Mouse (Mus musculus) neural tube, embryonic 14.5 days (tissue): ENCODE results near the gene Pabpn1l. TPM values are rescaled to one million over a fixed set of nuclear protein-coding genes. Genes with fewer than 3 reads are reported as not detected.
"Not testable (repeated sequence)": the region's sequence is repeated elsewhere in the genome, so short reads cannot be mapped to it uniquely, and the experiment has no call there.

ENCODE experiments used
- ATAC-seq: fragments of 200-750 bp; cut with Nextera tagmentation; 2 replicates; pipeline ENCODE4 v1.8.0; 2017; ENCODE audit warnings: low read depth, mild to moderate bottlenecking, moderate TSS enrichment, moderate library complexity
- H3K27ac ChIP-seq: fragments of 300-500 bp; sonication (generic); 2 replicates; pipeline ENCODE4 v1.5.1; 2014; ENCODE audit warnings: low read depth, mild to moderate bottlenecking, control low read depth, low read length, moderate library complexity, mixed read lengths
- H3K27me3 ChIP-seq: fragments of 300-500 bp; sonication (generic); 2 replicates; pipeline ENCODE4 v1.6.1; 2014; ENCODE audit warnings: low read length; ENCODE audit not compliant: control insufficient read depth, insufficient read depth
- H3K36me3 ChIP-seq: fragments of 300-500 bp; sonication (generic); 2 replicates; pipeline ENCODE4 v1.6.1; 2014; ENCODE audit warnings: low read length, mixed read lengths; ENCODE audit not compliant: control insufficient read depth, insufficient read depth
- H3K4me1 ChIP-seq: fragments of 300-500 bp; sonication (generic); 2 replicates; pipeline ENCODE4 v1.6.1; 2014; ENCODE audit warnings: low read length; ENCODE audit not compliant: control insufficient read depth, insufficient read depth
- H3K4me2 ChIP-seq: fragments of 300-500 bp; sonication (generic); 2 replicates; pipeline ENCODE4 v1.6.1; 2014; ENCODE audit warnings: mild to moderate bottlenecking, low read depth, low read length, control low read depth
- H3K4me3 ChIP-seq: fragments of 300-500 bp; sonication (generic); 2 replicates; pipeline ENCODE4 v1.5.1; 2014; ENCODE audit warnings: low read depth, low read length, control low read depth, mixed read lengths
- H3K9ac ChIP-seq: fragments of 300-500 bp; sonication (generic); replicated peaks from 2 replicates; pipeline ENCODE4 v1.6.1; 2014; ENCODE audit warnings: low read depth, mild to moderate bottlenecking, control low read depth, low read length, mixed read lengths
- H3K9me3 ChIP-seq: fragments of 300-500 bp; sonication (generic); 2 replicates; pipeline ENCODE4 v1.6.1; 2016; ENCODE audit warnings: low read length; ENCODE audit not compliant: control insufficient read depth
- WGBS: fragments of 180-500 bp; shearing (Covaris S2); extraction: QIAGEN DNeasy Blood & Tissue Kit; methylation state at CpG from one replicate; pipeline ENCODE4 v1.1.7; 2014; 5-methylcytosine and 5-hydroxymethylcytosine counted together
- polyA plus RNA-seq: library from polyadenylated mRNA; unstranded; fragments of >200 nt; fragmentation: Nextera tagmentation; extraction: Ambion mirVana; gene quantifications from 2 replicates; pipeline ENCODE4 v1.2.1, GENCODE M21; 2014

Gene Pabpn1l
- polyA plus RNA-seq, 1 experiment from 2014 or later = not detected

DNA sequence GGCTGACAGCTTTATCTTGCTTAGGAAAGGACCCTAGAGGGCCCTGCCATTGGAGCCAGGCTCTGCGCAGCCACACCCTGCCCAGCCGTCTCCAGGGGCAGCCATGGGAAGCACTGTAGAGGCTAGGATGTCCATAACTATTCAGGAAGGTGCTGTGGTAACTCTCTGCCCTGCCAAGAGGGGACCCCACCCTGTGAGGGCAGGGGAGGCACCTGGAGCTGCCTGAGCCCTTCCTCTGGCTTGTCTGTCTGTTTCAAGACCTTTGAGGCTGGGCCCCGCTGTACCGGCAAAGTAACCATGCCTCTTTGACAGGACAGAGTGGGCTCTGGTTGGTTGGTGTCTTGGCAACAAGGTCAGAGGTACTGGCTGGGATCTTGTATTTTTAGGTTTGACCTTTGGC lies 18.3 kb upstream of the Pabpn1l start:
- ATAC-seq = no peak
- Histone ChIP-seq H3K4me1 (0 out of 2 replicates have a peak, but pooled peaks cover 4% of the 10 kb centered on the region), H3K27me3 (no peaks in the 10 kb centered on the region), H3K9ac (no peak overlapping the region), H3K36me3 (peaks cover 28% of the 10 kb centered on the region), H3K4me3 (no peak overlapping the region), H3K9me3 (no peaks in the 10 kb centered on the region), H3K4me2 (no peak overlapping the region), H3K27ac (no peak overlapping the region)
- 81% methylated on average over 4 of the region's 4 CpGs for WGBS

DNA sequence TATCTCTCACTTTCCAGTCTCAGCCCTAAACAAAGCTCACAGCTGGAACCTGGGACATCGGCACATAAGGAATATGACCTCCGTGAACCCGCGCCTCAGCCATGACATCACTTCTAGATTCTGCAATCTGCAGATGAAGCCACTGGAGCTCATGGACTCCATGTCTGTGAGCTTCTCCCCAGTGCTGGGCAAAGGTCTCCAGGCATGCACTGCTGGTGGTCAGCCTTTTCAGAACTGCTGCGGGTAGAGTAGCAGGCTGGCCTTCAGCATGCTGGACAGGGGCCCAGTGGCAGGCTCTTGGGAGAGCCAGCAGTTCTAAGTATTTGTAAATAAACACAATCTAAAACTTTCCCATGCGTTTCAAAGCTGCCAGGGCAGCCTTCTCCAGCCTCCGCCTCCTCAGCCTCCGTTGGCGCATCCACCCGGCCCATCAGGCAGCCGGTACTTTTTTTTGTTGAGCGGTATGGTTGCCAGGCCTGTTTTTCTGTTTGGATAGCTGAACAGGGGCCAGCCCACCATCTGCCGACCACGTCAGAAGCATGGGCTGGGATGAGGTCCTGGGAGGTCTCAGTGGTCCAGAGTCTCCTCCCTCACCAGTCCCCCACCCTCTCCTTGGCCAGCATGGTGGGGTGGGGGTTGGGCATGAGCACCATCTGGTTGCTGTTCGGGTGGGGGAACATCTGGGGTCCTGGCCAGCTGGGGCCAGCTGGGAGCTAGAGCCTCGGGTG lies 17.1 kb upstream of the Pabpn1l start:
- no peak overlapping the region for H3K27ac ChIP-seq
- H3K4me1 ChIP-seq = 0 out of 2 replicates have a peak, but pooled peaks cover 4% of the 10 kb centered on the region
- peak; percentile 63; the same call in 1 of the 2 replicates for ATAC-seq
- WGBS = 44% methylated on average over 16 of the region's 16 CpGs
- no peak overlapping the region for H3K4me3 ChIP-seq
- H3K27me3 ChIP-seq = no peaks in the 10 kb centered on the region
- no peak overlapping the region for H3K4me2 ChIP-seq
- H3K36me3 ChIP-seq = peaks cover 38% of the 10 kb centered on the region
- no peak overlapping the region for H3K9ac ChIP-seq
- no peaks in the 10 kb centered on the region for H3K9me3 ChIP-seq

DNA sequence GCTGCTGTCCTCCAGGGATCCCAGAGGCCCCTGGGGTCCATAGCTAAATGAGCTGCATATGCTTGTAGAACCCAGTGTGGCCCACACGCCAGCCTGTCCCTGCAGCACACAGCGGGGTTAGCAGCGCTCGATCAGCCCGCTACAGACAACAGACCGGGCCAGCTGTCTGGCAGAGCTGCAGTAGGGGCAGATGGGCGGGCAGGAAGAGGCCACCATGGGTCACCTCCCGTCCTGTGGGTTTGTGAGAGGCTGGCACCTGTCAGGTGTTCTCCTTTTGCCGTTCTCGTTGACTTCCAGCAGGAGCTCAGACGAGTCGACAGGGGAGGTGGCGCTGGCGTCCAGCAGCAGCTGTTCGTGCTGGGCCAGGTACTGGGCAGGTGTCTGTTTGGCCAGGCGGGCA lies 16.1 kb upstream of the Pabpn1l start:
- H3K9ac ChIP-seq = no peak overlapping the region
- no peak for ATAC-seq
- peaks cover 45% of the 10 kb centered on the region for H3K36me3 ChIP-seq
- no peaks in the 10 kb centered on the region for H3K27me3 ChIP-seq
- no peak overlapping the region for H3K4me2 ChIP-seq
- 69% methylated on average over 16 of the region's 16 CpGs for WGBS
- H3K27ac ChIP-seq = 0 out of 2 replicates have a peak overlapping the region, but pooled peaks have one; percentile 2
- H3K4me1 ChIP-seq = 0 out of 2 replicates have a peak, but pooled peaks cover 4% of the 10 kb centered on the region
- no peaks in the 10 kb centered on the region for H3K9me3 ChIP-seq
- H3K4me3 ChIP-seq = no peak overlapping the region

DNA sequence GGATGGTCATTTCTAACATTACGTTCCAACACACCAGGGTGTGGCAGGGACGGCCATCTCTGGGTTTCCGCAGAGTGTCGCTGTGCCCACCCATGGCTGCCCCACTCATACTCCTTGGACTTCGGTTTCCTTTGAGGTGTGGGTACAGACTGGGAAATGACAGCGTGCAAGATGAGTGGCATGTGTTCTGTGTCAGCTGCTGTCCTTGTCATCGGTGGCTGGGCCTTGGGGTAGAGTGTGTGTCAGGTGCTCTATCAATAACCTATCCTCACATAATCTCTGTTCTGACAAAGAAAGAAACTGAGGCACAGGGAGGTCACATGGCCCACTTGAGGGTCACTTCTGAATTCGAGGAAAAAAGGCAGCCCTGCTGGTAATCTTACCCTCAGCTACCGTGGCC lies 14.7 kb upstream of the Pabpn1l start:
- Histone ChIP-seq H3K27me3 (no peaks in the 10 kb centered on the region), H3K4me3 (no peak overlapping the region), H3K27ac (no peak overlapping the region), H3K36me3 (peaks cover 42% of the 10 kb centered on the region), H3K4me2 (no peak overlapping the region), H3K9ac (no peak overlapping the region), H3K9me3 (no peaks in the 10 kb centered on the region), H3K4me1 (0 out of 2 replicates have a peak, but pooled peaks cover 4% of the 10 kb centered on the region)
- ATAC-seq = no peak
- 84% methylated on average over 9 of the region's 9 CpGs for WGBS

DNA sequence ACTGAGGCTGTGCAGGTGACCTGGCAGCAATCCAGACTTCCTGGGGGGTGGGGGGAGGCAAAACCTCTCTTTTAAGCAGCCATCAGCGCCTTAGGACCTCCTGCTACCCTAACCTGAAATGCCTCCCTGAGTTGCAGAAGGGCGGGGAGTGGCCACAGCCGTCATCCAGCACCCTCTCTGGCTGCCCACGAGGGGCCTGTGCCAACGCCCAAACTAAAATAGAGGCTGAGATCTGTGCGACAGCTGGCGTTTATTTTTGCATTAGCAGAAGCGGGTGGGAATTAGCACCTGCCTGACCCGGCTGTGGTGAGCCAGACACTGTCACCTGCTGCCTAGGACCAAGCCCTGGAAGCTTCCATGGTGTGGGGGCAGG lies 14.2 kb upstream of the Pabpn1l start:
- H3K4me1 ChIP-seq = 0 out of 2 replicates have a peak, but pooled peaks cover 4% of the 10 kb centered on the region
- no peak for ATAC-seq
- H3K9me3 ChIP-seq = no peaks in the 10 kb centered on the region
- H3K27ac ChIP-seq = no peak overlapping the region
- no peaks in the 10 kb centered on the region for H3K27me3 ChIP-seq
- 71% methylated on average over 9 of the region's 9 CpGs for WGBS
- H3K4me2 ChIP-seq = no peak overlapping the region
- H3K9ac ChIP-seq = no peak overlapping the region
- H3K36me3 ChIP-seq = peaks cover 42% of the 10 kb centered on the region
- no peak overlapping the region for H3K4me3 ChIP-seq

DNA sequence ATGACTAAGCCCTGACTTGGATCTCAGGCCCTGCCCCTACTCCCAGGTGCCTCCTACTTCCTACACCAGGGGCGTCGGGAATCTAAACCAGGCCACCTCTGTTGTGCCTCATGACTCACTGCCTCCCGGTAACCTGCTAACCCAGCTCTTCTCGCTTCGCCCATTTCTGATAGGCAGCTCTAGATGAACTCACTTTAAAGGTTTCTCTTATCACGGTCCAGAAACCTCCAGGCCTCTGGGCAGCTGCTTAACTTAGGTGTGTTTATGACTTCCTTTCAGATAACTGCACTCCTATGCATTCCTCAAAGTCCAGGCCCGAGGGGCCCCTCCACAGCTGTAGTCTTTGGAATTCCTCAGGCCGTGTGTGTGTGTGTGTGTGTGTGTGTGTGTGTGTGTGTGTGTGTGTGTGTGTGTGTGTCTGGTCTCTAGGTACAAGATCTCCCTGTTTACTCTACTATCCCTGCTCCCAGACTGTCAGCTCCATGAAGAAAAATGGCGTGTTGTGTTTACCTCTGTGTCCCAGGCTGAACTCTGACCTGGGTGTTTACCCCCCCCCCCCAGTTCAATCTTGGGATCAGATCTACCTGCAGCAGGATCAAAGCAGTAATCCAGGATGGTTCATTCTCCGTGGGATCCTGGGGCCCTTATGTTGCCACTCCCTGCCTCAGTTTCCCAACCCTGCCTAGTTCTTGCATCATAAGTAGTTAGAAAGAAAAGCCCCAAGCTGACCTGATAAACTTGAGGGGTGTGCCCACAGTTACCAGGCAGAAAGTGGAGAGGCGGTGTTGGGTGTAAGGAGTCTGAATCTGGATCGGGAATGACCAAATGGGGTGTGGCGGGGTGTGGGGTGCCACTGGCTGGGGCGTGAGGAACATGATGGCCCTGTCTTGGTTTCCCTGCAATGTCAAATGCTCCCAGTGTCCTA lies 13.6 kb upstream of the Pabpn1l start:
- WGBS = 78% methylated on average over 14 of the region's 14 CpGs
- H3K4me2 ChIP-seq = no peak overlapping the region

DNA sequence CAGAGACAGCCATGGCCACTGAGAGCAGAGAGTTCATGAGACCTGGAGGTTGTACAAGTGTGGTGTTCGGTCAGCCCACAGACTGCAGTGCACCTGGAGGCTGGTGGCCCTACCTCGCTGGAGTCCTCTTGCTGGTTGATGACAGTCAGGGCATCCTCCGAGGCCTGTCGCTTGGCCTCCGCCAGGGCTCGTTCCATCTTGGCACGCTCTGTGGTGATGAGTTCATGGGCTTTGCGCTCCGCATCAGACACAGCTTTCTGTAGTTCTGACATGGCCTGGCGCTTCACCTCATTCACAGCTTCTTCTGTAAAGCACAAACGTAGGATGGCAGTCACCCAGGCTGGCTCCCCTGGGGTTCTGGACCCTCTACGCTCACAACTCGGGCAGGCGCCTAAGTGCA lies 10.7 kb upstream of the Pabpn1l start:
- no peaks in the 10 kb centered on the region for H3K27me3 ChIP-seq
- H3K4me3 ChIP-seq = no peak overlapping the region
- no peak for ATAC-seq
- no peak overlapping the region for H3K4me2 ChIP-seq
- H3K27ac ChIP-seq = no peak overlapping the region
- H3K9ac ChIP-seq = no peak overlapping the region
- no peaks in the 10 kb centered on the region for H3K4me1 ChIP-seq
- H3K36me3 ChIP-seq = peaks cover 42% of the 10 kb centered on the region
- WGBS = 92% methylated on average over 14 of the region's 14 CpGs
- no peaks in the 10 kb centered on the region for H3K9me3 ChIP-seq

More for the DNA sequence above, 13.6 kb upstream of the Pabpn1l start:
- ATAC-seq = no peak
- Histone ChIP-seq H3K27ac (no peak overlapping the region), H3K4me1 (0 out of 2 replicates have a peak, but pooled peaks cover 4% of the 10 kb centered on the region), H3K27me3 (no peaks in the 10 kb centered on the region), H3K9ac (no peak overlapping the region), H3K9me3 (no peaks in the 10 kb centered on the region), H3K36me3 (peaks cover 39% of the 10 kb centered on the region), H3K4me3 (no peak overlapping the region)

DNA sequence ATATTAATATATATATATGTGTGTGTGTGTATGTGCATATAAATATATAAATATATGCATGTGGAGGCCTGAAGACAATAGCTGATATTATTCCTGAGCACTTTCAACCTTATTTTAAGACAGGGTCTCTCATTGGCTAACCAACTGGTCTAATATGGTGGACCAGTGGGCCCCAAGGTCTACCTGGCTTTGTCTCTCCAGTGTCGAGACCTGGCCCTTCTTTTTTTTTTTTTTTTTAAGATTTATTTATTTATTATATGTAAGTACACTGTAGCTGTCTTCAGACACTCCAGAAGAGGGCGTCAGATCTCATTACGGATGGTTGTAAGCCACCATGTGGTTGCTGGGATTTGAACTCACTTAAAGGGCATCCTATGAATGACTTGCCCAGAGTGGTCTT lies 9.6 kb upstream of the Pabpn1l start:
- not testable (repeated sequence) for H3K4me2 ChIP-seq, H3K9ac ChIP-seq, H3K27ac ChIP-seq, ATAC-seq, H3K27me3 ChIP-seq, H3K4me3 ChIP-seq, H3K9me3 ChIP-seq, H3K4me1 ChIP-seq
- H3K36me3 ChIP-seq = peaks cover 35% of the 10 kb centered on the region
- 75% methylated on average over 3 of the region's 3 CpGs for WGBS

DNA sequence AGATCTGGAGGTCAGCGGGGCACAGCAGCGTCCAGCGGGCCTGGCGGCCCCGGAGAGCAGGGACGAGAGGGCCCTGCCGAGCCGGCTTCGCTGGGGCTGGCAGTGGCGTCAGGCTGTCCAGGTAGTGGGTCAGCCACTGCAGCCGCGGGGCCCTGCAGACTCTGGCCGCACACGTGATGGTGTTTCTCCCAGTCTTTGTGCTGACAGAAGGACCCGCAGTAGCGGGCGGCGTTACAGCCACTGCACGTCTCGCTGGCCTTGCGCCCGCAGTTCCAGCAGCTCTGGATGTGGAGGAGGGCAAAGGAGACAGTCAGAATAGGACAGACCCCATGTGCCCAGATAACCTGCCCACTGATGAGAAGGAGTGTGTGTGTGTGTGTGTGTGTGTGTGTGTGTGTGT lies 8.2 kb upstream of the Pabpn1l start:
- no peaks in the 10 kb centered on the region for H3K4me1 ChIP-seq
- ATAC-seq = no peak
- H3K27me3 ChIP-seq = no peaks in the 10 kb centered on the region
- no peak overlapping the region for H3K4me3 ChIP-seq
- no peaks in the 10 kb centered on the region for H3K9me3 ChIP-seq
- H3K9ac ChIP-seq = no peak overlapping the region
- no peak overlapping the region for H3K27ac ChIP-seq
- H3K36me3 ChIP-seq = peaks cover 33% of the 10 kb centered on the region
- H3K4me2 ChIP-seq = no peak overlapping the region
- WGBS = 67% methylated on average over 22 of the region's 22 CpGs
